Mouse (Mus musculus) bone marrow macrophage, adult 2 months (primary cell): Measurements from ENCODE around the gene Usp47. TPM values are rescaled to one million over a fixed set of nuclear protein-coding genes. Genes with fewer than 3 reads are reported as not detected.

Experiments
- H3K27ac ChIP-seq: 2 replicates; pipeline ENCODE4 v1.5.1; 2012; ENCODE audit warnings: low read depth, low read length; ENCODE audit not compliant: insufficient read depth
- H3K4me1 ChIP-seq: 2 replicates; pipeline ENCODE4 v1.6.1; 2012; ENCODE audit warnings: low read length; ENCODE audit not compliant: control insufficient read depth, insufficient read depth
- H3K4me3 ChIP-seq: 2 replicates; pipeline ENCODE4 v1.5.1; 2012; ENCODE audit warnings: mild to moderate bottlenecking, low read length, moderate library complexity; ENCODE audit not compliant: insufficient read depth
- CTCF ChIP-seq: IDR thresholded peaks from 2 replicates; pipeline ENCODE4 v1.5.1; 2012; ENCODE audit warnings: low read depth, mild to moderate bottlenecking, low read length, moderate library complexity
- POLR2A ChIP-seq: IDR thresholded peaks from 2 replicates; pipeline ENCODE4 v1.6.1; 2012; ENCODE audit warnings: mild to moderate bottlenecking, low read depth, low read length, borderline replicate concordance
- polyA plus RNA-seq: library from polyadenylated mRNA; stranded (reverse); fragments of >200 nt; gene quantifications from 2 replicates; pipeline ENCODE4 v1.2.4, GENCODE M21; 2012; ENCODE audit not compliant: missing spikeins, insufficient read depth, insufficient read length

The Usp47 gene
- polyA plus RNA-seq, 1 experiment = 39.2 TPM

GRCm38 (mm10) chr7:112129851-112130250 is 106.5 kb downstream of the Usp47 start:
- TF ChIP-seq CTCF (no peak), POLR2A (no peak)
- Histone ChIP-seq H3K4me1 (no peaks in the 10 kb centered on the region), H3K27ac (no peak overlapping the region), H3K4me3 (no peak overlapping the region)

GRCm38 (mm10) chr7:112130660-112131059 is 107.4 kb downstream of the Usp47 start:
- H3K27ac ChIP-seq = no peak overlapping the region
- TF ChIP-seq POLR2A (no peak), CTCF (no peak)
- H3K4me1 ChIP-seq = no peaks in the 10 kb centered on the region
- no peak overlapping the region for H3K4me3 ChIP-seq

- no peak overlapping the region for H3K27ac ChIP-seq
- H3K4me3 ChIP-seq = no peak overlapping the region
- no peak for TF ChIP-seq CTCF
- no peak for TF ChIP-seq POLR2A
- no peaks in the 10 kb centered on the region for H3K4me1 ChIP-seq
Measured at GRCm38 (mm10) chr7:112132005-112132404, 108.7 kb downstream of the Usp47 start.

GRCm38 (mm10) chr7:112133277-112133676 is 110.0 kb downstream of the Usp47 start:
- no peak overlapping the region for H3K4me3 ChIP-seq
- H3K27ac ChIP-seq = no peak overlapping the region
- TF ChIP-seq POLR2A (no peak), CTCF (no peak)
- no peaks in the 10 kb centered on the region for H3K4me1 ChIP-seq

- H3K27ac ChIP-seq = no peak overlapping the region
- no peaks in the 10 kb centered on the region for H3K4me1 ChIP-seq
- H3K4me3 ChIP-seq = no peak overlapping the region
- TF ChIP-seq POLR2A (no peak), CTCF (no peak)
Measured at GRCm38 (mm10) chr7:112135161-112135560, 111.9 kb downstream of the Usp47 start.

- Histone ChIP-seq H3K4me3 (no peak overlapping the region), H3K27ac (no peak overlapping the region), H3K4me1 (no peaks in the 10 kb centered on the region)
- TF ChIP-seq POLR2A (no peak), CTCF (no peak)
Measured at GRCm38 (mm10) chr7:112136537-112136936, 113.2 kb downstream of the Usp47 start.

- no peak overlapping the region for H3K27ac ChIP-seq
Measured at GRCm38 (mm10) chr7:112138168-112138508, 114.8 kb downstream of the Usp47 start.

GRCm38 (mm10) chr7:112138509-112139405 is 115.5 kb downstream of the Usp47 start:
- no peaks in the 10 kb centered on the region for H3K4me1 ChIP-seq

More at GRCm38 (mm10) chr7:112138168-112138508, 114.8 kb downstream of the Usp47 start:
- no peaks in the 10 kb centered on the region for H3K4me1 ChIP-seq
- H3K4me3 ChIP-seq = no peak overlapping the region
- TF ChIP-seq POLR2A (no peak), CTCF (no peak)

GRCm38 (mm10) chr7:112140725-112141124 is 117.4 kb downstream of the Usp47 start:
- Histone ChIP-seq H3K27ac (no peak overlapping the region), H3K4me3 (no peak overlapping the region), H3K4me1 (no peaks in the 10 kb centered on the region)
- TF ChIP-seq POLR2A (no peak), CTCF (no peak)

More at GRCm38 (mm10) chr7:112138509-112139405, 115.5 kb downstream of the Usp47 start:
- H3K27ac ChIP-seq = no peak overlapping the region
- no peak overlapping the region for H3K4me3 ChIP-seq
- TF ChIP-seq POLR2A (no peak), CTCF (no peak)

GRCm38 (mm10) chr7:112142616-112143015 is 119.3 kb downstream of the Usp47 start:
- H3K4me1 ChIP-seq = no peaks in the 10 kb centered on the region
- no peak overlapping the region for H3K4me3 ChIP-seq
- TF ChIP-seq POLR2A (no peak), CTCF (no peak)
- H3K27ac ChIP-seq = no peak overlapping the region
